Mouse (Mus musculus): ENCODE measurements around the gene Agbl3. TPM values are rescaled to one million over a fixed set of nuclear protein-coding genes. Genes with fewer than 3 reads are reported as not detected.
A peak's percentile ranks its signal among the peaks of the same experiment; 100 is the strongest.

Gene Agbl3
- polyA plus RNA-seq, 1 experiment from 2014 or later = 12.1 TPM

- Histone ChIP-seq H3K9me3 (replicated peaks) (no peaks in the 10 kb centered on the region), H3K4me1 (no peaks in the 10 kb centered on the region), H3K9ac (replicated peaks) (no peak overlapping the region), H3K36me3 (no peaks in the 10 kb centered on the region), H3K27me3 (replicated peaks) (no peaks in the 10 kb centered on the region), H3K27ac (replicated peaks) (no peak overlapping the region), H3K4me3 (replicated peaks) (no peak overlapping the region), H3K4me2 (no peak overlapping the region)
- 84% methylated on average over 3 of the region's 3 CpGs for whole genome bisulfite sequencing
- ATAC-seq (ENCODE audit: low FRiP score) = no peak
These were observed 17.7 kb downstream of the Agbl3 start for GRCm38 (mm10) chr6:34797887-34798286.

- Histone ChIP-seq H3K27me3 (replicated peaks) (no peaks in the 10 kb centered on the region), H3K9ac (replicated peaks) (no peak overlapping the region), H3K27ac (replicated peaks) (no peak overlapping the region), H3K4me1 (no peaks in the 10 kb centered on the region), H3K4me3 (replicated peaks) (no peak overlapping the region), H3K36me3 (no peaks in the 10 kb centered on the region), H3K9me3 (replicated peaks) (no peaks in the 10 kb centered on the region), H3K4me2 (no peak overlapping the region)
- ATAC-seq (ENCODE audit: low FRiP score) = no peak
- 83% methylated on average over 2 of the region's 2 CpGs for WGBS
These were observed 25.4 kb downstream of the Agbl3 start for GRCm38 (mm10) chr6:34805582-34805981.

GRCm38 (mm10) chr6:34810651-34811050 is 30.4 kb downstream of the Agbl3 start:
- H3K27me3 ChIP-seq (replicated peaks) = no peaks in the 10 kb centered on the region
- no peak for ATAC-seq (ENCODE audit: low FRiP score)
- H3K9ac ChIP-seq (replicated peaks) = no peak overlapping the region
- H3K9me3 ChIP-seq (replicated peaks) = no peaks in the 10 kb centered on the region
- 94% methylated on average over 4 of the region's 4 CpGs for WGBS
- H3K4me1 ChIP-seq = no peaks in the 10 kb centered on the region
- H3K27ac ChIP-seq (replicated peaks) = no peak overlapping the region
- no peaks in the 10 kb centered on the region for H3K36me3 ChIP-seq
- H3K4me3 ChIP-seq (replicated peaks) = no peak overlapping the region
- H3K4me2 ChIP-seq = no peak overlapping the region

- Histone ChIP-seq H3K4me1 (no peaks in the 10 kb centered on the region), H3K9ac (replicated peaks) (no peak overlapping the region), H3K4me3 (replicated peaks) (no peak overlapping the region), H3K27ac (replicated peaks) (no peak overlapping the region), H3K4me2 (no peak overlapping the region), H3K27me3 (replicated peaks) (no peaks in the 10 kb centered on the region), H3K36me3 (no peaks in the 10 kb centered on the region), H3K9me3 (replicated peaks) (no peaks in the 10 kb centered on the region)
- ATAC-seq (ENCODE audit: low FRiP score) = no peak
These were observed 44.2 kb downstream of the Agbl3 start for GRCm38 (mm10) chr6:34824406-34824805.

GRCm38 (mm10) chr6:34832352-34832751 is 52.1 kb downstream of the Agbl3 start:
- 94% methylated on average over 5 of the region's 5 CpGs for WGBS
- H3K27me3 ChIP-seq (replicated peaks) = no peaks in the 10 kb centered on the region
- H3K4me3 ChIP-seq (replicated peaks) = no peak overlapping the region
- H3K27ac ChIP-seq (replicated peaks) = no peak overlapping the region
- H3K9ac ChIP-seq (replicated peaks) = no peak overlapping the region
- H3K36me3 ChIP-seq = no peaks in the 10 kb centered on the region
- no peak overlapping the region for H3K4me2 ChIP-seq
- no peaks in the 10 kb centered on the region for H3K4me1 ChIP-seq
- no peak for ATAC-seq (ENCODE audit: low FRiP score)
- H3K9me3 ChIP-seq (replicated peaks) = no peaks in the 10 kb centered on the region

GRCm38 (mm10) chr6:34861546-34862053 is 81.4 kb downstream of the Agbl3 start:
- Histone ChIP-seq H3K27ac (replicated peaks) (no peak overlapping the region), H3K4me2 (no peak overlapping the region), H3K4me1 (no peaks in the 10 kb centered on the region), H3K36me3 (no peaks in the 10 kb centered on the region), H3K27me3 (replicated peaks) (no peaks in the 10 kb centered on the region), H3K9ac (replicated peaks) (no peak overlapping the region), H3K4me3 (replicated peaks) (no peak overlapping the region), H3K9me3 (replicated peaks) (no peaks in the 10 kb centered on the region)
- no peak for ATAC-seq (ENCODE audit: low FRiP score)
- WGBS = 93% methylated on average over 11 of the region's 11 CpGs

GRCm38 (mm10) chr6:34862381-34862780 is 82.1 kb downstream of the Agbl3 start:
- Histone ChIP-seq H3K9ac (replicated peaks) (no peak overlapping the region), H3K4me1 (no peaks in the 10 kb centered on the region), H3K4me3 (replicated peaks) (no peak overlapping the region), H3K27me3 (replicated peaks) (no peaks in the 10 kb centered on the region), H3K9me3 (replicated peaks) (no peaks in the 10 kb centered on the region), H3K4me2 (no peak overlapping the region), H3K27ac (replicated peaks) (no peak overlapping the region), H3K36me3 (no peaks in the 10 kb centered on the region)
- ATAC-seq (ENCODE audit: low FRiP score) = no peak
- 95% methylated on average over 6 of the region's 6 CpGs for WGBS

GRCm38 (mm10) chr6:34862791-34863403 is 82.7 kb downstream of the Agbl3 start, which contains the start of gene Tmem140:
TSS of gene Tmem140 (plus strand) at chr6:34863146.
- H3K27me3 ChIP-seq (replicated peaks) = no peaks in the 10 kb centered on the region
- no peak within 1 kb of the TSS for H3K9ac ChIP-seq (replicated peaks)
- H3K4me3 ChIP-seq (replicated peaks) = no peak within 1 kb of the TSS
- no peaks in the 10 kb centered on the region for H3K4me1 ChIP-seq
- H3K27ac ChIP-seq (replicated peaks) = no peak within 1 kb of the TSS
- peak within 1 kb of the TSS; percentile 19 for H3K4me2 ChIP-seq
- WGBS = 67% methylated on average over 11 of the region's 11 CpGs
- ATAC-seq (ENCODE audit: low FRiP score) = no peak
- no peaks in the 10 kb centered on the region for H3K36me3 ChIP-seq
- H3K9me3 ChIP-seq (replicated peaks) = no peaks in the 10 kb centered on the region

GRCm38 (mm10) chr6:34863786-34864514 is 83.7 kb downstream of the Agbl3 start:
- Histone ChIP-seq H3K27me3 (replicated peaks) (no peaks in the 10 kb centered on the region), H3K27ac (replicated peaks) (no peak overlapping the region), H3K9ac (replicated peaks) (no peak overlapping the region), H3K9me3 (replicated peaks) (no peaks in the 10 kb centered on the region), H3K4me2 (no peak overlapping the region), H3K4me3 (replicated peaks) (no peak overlapping the region), H3K4me1 (no peaks in the 10 kb centered on the region), H3K36me3 (no peaks in the 10 kb centered on the region)
- 80% methylated on average over 9 of the region's 9 CpGs for WGBS
- no peak for ATAC-seq (ENCODE audit: low FRiP score)

- ATAC-seq (ENCODE audit: low FRiP score) = no peak
- no peaks in the 10 kb centered on the region for H3K9me3 ChIP-seq (replicated peaks)
- H3K27ac ChIP-seq (replicated peaks) = no peak overlapping the region
- 79% methylated on average over 5 of the region's 5 CpGs for WGBS
- no peak overlapping the region for H3K4me2 ChIP-seq
- H3K4me1 ChIP-seq = no peaks in the 10 kb centered on the region
- no peaks in the 10 kb centered on the region for H3K27me3 ChIP-seq (replicated peaks)
- H3K36me3 ChIP-seq = no peaks in the 10 kb centered on the region
- H3K9ac ChIP-seq (replicated peaks) = no peak overlapping the region
- H3K4me3 ChIP-seq (replicated peaks) = no peak overlapping the region
These were observed 85.0 kb downstream of the Agbl3 start for GRCm38 (mm10) chr6:34865213-34865612.

GRCm38 (mm10) chr6:34865711-34866593 is 85.7 kb downstream of the Agbl3 start:
- H3K4me2 ChIP-seq = no peak overlapping the region
- H3K4me3 ChIP-seq (replicated peaks) = no peak overlapping the region
- no peak for ATAC-seq (ENCODE audit: low FRiP score)
- no peak overlapping the region for H3K27ac ChIP-seq (replicated peaks)
- no peaks in the 10 kb centered on the region for H3K4me1 ChIP-seq
- H3K9ac ChIP-seq (replicated peaks) = no peak overlapping the region
- H3K9me3 ChIP-seq (replicated peaks) = no peaks in the 10 kb centered on the region
- 69% methylated on average over 7 of the region's 7 CpGs for WGBS
- H3K27me3 ChIP-seq (replicated peaks) = no peaks in the 10 kb centered on the region
- no peaks in the 10 kb centered on the region for H3K36me3 ChIP-seq
